Mouse (Mus musculus): Measurements from ENCODE around the gene Disp1.

Gene Disp1

DNA sequence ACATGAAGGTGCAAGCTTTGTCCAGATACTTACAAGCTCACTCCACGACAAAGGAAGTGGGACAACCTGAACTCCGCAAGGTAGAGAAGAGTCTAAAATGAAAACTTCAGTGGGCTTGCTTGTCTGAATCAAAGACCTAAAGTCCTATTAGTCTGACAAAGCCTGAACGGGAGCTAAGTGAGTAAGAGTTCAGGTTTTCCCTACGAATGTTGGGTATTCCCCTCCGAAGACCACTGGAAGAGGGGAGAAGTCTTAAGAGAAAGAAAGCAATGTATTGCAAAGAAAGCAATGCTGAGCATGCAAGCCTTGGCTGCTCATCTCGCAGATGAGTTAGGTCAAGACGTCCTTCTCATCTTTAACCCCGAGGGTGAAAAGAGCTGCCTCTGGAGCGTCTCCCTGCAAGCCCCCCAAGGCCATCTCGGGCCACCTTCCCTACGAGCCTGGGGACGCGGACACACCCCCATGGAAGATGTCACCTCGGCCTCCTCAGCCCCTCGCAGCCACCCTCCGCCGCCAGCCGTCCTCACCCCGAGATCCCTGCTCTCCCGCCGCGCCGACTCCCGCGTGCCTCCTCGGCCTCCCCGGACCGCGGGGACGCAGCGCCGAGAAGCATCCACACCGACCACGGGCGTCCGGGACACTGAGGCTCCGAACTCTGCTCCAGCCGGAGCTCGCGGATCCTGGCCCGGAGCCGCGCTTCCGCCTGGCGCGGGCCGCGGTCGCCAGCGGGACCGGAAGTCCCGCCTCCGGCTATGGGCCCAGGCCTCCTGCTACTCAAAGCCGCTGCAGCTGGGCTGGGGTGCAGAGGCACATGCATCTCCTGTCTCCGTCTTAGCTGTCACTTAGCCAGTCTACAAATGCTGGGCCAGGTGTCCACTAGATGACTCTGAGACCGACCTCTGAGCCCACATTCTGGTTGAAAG, at the start of gene Disp1:
Gene Disp1 (minus strand): TSS at position 727 of the 923 bp plus-strand sequence.
- peak; percentile 59; the same call in 1 of the 2 replicates for ATAC-seq (ENCODE audit: insufficient number of reproducible peaks, low FRiP score, low TSS enrichment)

DNA sequence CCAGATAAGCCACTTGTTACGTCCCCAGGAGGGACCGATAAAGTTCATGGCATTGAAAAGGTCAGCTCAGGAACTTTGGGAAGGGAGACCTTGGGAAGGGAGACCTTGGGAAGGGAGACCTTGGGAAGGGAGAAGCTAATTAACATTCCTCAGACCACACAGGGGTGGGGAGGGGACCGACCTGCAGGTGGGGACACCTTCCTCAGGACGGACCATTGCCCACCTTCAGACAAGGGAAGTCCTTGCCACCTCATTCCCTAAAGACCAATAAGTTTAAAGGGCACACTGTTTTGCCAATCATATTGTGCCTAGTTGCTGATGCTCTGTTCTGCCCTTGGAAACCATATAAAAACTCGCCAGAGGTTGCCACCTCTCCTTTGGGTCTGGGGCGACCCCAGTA, 46.3 kb upstream of the Disp1 start:
- no peak for ATAC-seq (ENCODE audit: insufficient number of reproducible peaks, low FRiP score, low TSS enrichment)

DNA sequence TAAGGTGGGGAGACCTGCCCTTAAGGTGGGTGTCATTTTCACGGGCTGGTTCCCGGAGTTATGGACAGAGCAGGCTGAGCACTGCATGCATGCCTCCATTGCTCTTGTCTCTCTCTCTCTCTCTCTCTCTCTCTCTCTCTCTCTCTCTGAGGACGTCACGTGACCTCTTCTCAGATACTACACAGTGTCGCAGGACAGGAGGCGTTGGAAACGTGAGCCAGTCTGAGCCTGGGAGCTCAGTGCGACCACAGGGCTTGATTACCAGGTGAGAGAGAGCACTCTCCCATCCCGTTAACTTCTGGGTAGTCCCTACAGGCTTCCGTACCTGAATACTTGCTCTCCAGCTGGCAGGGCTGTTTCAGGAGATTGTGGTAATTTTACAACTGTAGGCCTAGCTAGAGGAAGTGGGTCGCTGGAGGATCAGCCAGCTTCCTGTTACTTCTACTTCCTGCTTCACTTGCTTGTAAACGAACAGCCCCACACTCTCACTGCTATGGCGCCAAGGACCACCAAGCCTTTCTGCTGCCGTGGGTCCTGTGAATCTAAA, 44.7 kb upstream of the Disp1 start:
- no peak for ATAC-seq (ENCODE audit: insufficient number of reproducible peaks, low FRiP score, low TSS enrichment)

DNA sequence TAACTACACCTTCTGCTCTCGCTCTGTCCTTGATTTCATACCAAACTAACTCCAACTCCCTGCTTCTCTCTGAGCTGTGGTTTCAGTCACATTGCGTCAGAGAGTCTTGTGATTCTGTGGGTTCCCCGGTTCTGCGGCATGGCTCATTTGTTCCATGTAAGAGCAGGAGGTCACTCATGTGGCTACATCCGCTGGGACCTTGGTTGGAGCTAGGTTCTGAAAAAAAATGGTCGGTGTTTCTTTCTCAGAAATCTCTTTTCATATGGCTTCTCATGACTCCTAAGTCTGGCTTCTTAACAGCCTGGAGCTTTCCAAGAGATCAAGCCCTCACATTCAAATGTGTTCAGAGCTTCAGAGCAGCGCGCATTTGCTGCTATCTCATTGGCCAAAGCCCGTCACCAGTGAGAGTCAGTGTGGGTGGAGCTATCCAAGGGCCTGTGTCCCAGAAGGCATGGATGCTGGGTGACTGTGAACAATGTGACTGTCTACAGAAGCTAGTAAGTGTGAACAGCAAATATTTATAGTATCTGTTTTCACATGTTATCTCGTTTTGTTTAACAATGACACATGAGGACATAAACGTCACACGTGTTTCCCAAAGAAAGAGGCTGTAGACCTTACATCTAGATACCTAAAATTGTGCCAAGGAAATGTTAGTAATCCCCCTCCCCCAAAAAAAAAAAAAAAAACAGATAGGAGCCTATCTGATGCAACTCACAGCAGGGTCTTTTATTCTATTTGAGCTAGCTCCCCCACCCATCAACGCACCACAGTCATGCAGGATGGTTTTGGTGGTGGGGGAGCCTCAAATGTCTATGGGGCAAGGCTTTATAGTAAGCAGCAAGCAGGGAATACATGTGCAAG, 43.1 kb upstream of the Disp1 start:
- no peak for ATAC-seq (ENCODE audit: insufficient number of reproducible peaks, low FRiP score, low TSS enrichment)

DNA sequence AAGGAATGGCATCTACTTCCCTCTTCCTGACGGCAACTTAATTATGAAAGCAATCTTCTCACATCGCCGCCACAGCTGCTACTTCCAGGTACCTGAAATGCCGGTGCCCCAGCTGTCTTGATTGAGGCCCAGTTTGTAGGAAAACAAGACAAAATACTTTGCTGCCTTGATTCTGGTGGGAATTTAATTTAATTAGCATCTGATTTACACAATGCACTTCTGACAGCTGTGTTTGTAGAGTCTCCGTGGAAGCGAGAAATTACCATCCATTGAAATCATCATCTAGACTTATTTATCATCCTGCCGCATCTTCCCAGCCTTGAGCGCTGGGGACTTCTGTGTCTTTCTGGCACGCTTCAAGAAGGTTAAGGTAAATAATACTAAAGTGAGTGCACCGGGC, 31.3 kb upstream of the Disp1 start:
- ATAC-seq (ENCODE audit: insufficient number of reproducible peaks, low FRiP score, low TSS enrichment): no peak

DNA sequence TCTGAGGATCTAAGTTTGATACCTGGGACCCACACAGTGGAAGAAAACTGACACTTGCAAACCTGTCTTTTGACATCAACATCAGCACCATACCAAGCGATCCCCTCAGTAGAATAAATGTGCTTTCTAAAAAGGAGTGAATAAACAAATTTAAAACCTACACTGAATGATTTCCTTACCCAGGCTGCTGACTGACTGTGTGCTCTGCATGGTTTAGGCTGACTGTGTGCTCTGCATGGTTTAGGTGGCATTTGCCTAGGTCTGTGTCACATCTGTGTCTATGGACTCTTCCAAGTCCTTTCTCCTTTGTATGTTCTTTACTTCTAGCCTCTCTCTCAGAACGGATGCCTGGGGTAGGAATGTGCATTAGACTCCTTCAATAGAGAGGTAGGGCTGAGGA, 30.5 kb upstream of the Disp1 start:
- no peak for ATAC-seq (ENCODE audit: insufficient number of reproducible peaks, low FRiP score, low TSS enrichment)

DNA sequence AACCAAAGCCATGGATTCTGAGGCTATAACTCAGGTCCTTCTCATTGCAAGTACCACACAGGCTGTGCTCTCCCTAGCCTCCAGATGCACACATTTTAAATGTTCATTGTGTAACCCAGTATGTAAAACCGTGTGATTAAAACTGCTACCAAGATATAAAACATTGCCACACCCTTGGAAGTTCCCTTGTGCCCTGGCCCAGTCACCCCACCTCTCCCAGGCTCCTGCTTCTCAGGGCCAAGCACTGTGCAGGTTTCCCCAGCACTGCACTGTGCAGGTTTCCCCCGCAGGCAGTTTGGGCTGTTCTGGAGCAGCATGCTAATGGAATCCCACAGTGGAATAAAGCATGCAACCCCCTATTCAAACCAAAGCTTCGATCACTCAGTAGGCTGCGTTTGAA, 29.3 kb upstream of the Disp1 start:
- no peak for ATAC-seq (ENCODE audit: insufficient number of reproducible peaks, low FRiP score, low TSS enrichment)

DNA sequence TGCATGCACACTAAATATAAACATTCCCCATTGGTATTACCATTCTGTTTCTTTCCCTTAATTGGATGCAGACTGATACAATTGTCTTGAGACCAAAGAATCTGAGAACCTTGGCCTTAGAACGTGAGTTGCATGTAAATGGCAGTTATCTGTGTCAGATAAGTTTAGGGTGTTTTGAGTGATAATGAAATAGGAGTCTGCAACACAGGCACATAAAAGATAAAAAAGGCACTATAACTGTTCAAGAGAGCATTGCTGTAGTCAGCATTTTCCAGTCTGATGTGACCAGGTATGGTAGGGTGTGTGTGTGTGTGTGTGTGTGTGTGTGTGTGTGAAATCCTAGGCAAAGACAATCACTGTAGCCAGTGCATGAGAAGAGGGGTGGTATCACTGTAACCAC, 26.8 kb upstream of the Disp1 start:
- no peak for ATAC-seq (ENCODE audit: insufficient number of reproducible peaks, low FRiP score, low TSS enrichment)

DNA sequence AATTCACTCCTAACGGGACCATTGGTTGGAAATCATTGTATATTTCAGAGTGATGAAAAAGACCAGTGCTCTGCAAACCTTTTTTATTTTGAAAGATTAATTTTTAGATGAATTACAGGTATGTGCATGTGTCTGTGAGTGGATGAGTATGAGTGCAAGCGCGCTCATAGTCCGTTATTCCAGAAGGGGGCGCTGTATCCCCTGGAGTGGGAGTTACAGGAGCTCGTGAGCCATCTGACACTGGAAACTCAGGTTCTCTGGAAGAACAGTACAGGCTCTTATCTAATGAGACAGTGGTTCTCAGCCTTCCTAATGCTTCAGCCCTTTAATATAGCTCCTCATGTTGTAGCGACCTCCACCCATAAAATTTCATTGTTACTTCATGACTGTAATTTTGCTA, 22.0 kb upstream of the Disp1 start:
- no peak for ATAC-seq (ENCODE audit: insufficient number of reproducible peaks, low FRiP score, low TSS enrichment)

DNA sequence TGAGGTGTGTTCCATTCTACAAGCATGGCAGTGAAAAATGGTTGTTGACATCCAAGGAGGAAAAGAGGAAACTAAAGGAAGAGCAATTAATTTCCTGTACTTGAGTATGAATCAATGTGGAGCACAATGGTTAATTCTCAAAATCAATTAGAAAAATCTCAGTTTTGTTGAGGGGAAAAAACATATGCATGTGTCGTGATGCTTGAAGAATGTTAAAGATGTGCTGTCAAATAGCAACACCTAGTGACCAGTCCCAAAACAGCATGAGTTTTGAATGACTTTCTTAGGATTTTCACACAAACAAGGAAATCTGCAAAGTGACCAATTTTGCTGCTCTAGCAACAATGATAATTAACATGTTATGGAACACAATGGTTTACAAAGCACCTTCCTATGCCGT, 16.6 kb upstream of the Disp1 start:
- no peak for ATAC-seq (ENCODE audit: insufficient number of reproducible peaks, low FRiP score, low TSS enrichment)

DNA sequence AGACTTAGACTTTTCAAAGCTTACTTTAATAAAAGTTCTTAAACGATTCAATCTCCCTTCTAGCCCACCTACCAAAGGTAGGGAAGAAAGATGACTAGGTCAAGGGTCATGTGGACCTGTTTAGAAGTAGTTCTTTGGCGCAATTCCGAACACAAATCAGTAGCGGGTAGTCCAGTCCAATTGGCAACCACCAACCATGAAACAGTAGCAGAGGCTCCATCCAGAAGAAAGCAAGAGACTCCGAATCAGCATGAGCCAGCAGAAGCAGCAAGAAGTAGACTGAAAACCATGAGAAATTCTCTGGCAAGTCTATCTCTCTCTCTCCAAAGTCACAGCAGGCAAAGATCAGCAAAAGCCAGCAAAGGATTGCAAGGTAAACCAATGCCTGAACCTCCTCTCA, 15.1 kb upstream of the Disp1 start:
- no peak for ATAC-seq (ENCODE audit: insufficient number of reproducible peaks, low FRiP score, low TSS enrichment)

DNA sequence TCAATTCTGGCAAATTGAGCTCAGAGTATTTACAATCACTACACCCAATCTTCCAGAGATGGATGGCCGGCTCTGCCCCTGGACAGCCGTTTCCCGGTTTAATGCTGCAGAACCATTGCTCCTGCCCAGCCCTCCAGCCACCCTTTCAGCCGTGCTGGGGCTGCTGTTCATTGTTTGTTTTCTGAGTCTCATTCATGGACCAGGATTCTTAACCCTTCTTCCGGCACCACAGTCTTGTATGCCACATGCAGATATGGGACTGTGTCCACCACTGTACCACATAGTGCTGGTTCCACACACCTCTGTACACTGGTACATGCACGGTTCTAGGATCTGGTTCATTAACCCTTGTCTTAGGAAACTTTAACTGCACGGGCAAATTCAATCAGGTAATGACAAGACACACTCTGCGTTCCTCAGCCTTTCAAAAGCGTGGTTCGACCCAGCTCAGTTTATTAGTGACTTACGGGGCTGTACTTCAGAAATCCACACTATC, 12.4 kb upstream of the Disp1 start:
- no peak for ATAC-seq (ENCODE audit: insufficient number of reproducible peaks, low FRiP score, low TSS enrichment)

DNA sequence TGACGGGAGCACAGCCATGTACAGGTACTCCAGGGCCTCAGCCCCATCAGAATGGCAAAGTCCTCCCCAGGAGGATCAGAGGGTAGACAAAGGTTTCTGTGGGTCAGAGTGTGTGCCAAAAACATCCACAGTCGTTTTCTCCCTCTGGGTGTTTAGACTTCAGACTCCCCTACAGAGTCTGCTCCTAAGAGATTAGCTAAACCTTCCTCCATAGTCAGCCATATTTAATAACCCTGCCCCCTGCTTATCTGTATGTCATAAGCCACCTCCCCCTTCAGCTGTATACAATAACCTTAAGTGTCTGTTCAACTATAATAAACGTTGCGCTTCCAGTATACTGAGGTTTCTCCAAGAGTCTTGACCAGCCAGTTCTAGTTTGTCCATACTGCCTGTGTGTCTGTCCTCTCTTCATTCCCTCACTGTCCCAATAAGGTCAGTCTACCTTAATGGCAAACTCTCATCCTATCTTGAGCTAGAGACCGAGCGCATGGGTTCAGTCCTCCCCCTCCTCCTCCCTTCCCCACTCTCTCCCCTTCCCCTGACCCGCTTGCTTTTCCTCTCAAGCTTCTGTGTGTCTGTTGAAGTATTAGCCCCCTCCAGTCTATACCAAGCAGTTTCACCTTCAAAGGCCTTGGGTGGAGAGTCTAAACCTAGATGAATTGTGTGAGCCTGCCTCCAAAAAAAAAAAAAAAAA, 11.8 kb upstream of the Disp1 start:
- no peak for ATAC-seq (ENCODE audit: insufficient number of reproducible peaks, low FRiP score, low TSS enrichment)

DNA sequence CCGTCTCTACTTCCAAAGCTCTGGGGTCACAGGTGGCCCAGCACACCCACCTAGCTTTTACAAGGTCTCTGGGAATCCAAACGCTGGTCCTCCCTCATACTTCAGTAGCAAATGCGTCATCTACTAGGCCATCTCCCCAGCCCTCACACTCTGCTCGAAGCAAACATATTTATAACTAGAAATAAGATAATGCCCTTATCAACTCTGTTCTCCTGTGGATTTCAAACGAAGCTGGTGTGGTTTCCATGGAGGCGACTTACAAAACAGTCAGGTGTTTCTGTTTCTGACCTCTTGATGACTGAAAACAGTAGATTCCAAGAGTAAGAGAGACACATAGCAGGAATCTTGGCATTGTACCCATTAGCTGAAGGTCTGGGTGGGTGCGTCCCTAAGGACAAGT, 6.1 kb upstream of the Disp1 start:
- no peak for ATAC-seq (ENCODE audit: insufficient number of reproducible peaks, low FRiP score, low TSS enrichment)

DNA sequence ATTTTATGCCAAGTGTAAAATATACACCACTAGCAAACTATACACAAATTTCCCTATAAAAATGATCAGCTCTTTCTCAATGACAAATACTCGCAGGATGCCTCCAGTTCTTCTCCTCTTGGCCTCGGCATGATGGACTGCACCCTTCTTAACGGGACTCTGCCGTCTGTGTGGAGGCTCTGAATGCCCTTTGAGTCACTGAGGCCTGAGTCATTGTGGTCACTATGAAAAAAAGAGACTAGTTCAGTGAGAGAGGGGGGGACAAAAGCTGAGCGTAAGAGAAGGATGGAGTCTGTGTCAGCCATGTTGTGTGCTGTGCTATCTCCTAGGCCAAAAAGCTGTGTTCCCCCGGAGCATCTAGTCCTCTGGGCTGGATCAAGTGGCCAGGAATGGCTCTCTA, 2.3 kb downstream of the Disp1 start:
- no peak for ATAC-seq (ENCODE audit: insufficient number of reproducible peaks, low FRiP score, low TSS enrichment)

DNA sequence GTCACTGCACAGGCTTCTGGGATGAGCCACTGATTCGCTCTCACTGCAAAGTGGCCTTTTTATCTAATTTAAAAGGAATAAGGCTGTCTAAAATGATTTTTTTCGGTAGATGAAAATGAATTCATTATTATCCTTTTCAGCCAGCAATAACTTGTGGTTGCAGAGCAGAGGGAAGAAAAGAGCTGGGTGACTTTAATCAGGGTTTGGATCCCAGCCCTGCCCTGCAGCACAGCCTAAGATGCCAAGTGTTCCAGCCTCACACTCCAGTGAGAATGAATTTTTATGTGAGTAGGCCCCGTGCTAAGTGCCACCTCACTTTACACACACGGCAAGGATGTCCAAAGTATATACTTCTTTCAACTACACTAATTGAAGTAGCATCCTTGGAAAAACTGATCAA, 4.6 kb downstream of the Disp1 start:
- ATAC-seq (ENCODE audit: insufficient number of reproducible peaks, low FRiP score, low TSS enrichment): no peak

DNA sequence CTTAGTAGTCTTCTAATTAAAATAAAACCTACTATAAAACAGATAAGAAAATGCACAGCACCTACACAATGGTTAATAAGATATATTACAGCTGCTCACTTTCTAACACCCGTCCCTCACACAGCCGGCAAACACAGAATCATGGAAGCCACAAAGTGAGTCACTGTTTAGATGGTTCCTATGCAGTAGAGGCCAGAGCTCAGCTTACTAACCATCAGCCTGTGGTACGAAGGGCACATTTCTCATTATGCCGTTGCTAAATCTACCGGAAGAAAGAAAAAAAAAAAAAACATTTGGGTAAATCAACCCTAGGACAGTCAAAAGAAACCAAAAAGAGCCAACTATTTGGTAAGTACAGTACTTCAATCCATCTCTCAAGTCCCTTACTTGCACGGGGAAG, 5.6 kb downstream of the Disp1 start:
- no peak for ATAC-seq (ENCODE audit: insufficient number of reproducible peaks, low FRiP score, low TSS enrichment)

DNA sequence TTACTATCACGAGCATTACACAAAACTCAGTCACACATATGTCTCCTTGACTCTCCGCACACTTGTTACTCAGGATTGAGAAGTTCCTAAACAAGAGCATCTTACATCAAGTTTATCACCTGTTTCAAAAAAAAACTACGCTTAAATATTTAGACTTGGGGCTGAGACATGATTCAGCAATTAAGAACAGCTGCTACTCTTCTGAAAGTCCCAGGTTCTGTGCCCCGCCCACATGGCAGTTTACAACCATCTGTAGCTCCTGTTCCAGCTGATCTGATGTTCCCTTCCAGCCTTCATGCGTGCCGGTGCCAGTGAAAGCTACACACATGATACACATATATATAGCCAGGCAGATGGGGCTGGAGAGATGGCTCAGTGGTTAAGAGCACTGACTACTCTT, 7.5 kb downstream of the Disp1 start:
- ATAC-seq (ENCODE audit: insufficient number of reproducible peaks, low FRiP score, low TSS enrichment): no peak

DNA sequence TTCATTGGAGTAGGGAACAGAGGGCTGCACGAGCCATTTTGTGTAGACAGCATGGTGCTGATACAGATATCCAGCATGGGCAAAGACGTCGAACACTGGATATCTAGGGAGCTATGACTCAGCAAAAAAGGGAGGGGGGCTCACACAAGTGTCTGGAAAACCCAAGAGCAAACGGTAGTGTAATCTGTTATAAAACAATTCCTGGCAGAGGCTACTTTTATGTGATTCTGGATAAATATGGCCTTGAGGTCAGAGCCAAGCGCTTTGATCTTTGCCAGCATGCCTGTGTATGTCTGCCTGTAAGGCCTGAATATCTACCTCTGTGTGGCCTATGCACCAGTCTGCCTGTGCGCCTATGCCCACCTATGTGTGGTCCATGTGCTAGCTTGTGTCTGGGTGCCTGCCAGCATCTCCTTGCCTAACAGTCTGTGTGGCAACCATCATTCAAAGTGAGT, 8.5 kb downstream of the Disp1 start:
- no peak for ATAC-seq (ENCODE audit: insufficient number of reproducible peaks, low FRiP score, low TSS enrichment)

DNA sequence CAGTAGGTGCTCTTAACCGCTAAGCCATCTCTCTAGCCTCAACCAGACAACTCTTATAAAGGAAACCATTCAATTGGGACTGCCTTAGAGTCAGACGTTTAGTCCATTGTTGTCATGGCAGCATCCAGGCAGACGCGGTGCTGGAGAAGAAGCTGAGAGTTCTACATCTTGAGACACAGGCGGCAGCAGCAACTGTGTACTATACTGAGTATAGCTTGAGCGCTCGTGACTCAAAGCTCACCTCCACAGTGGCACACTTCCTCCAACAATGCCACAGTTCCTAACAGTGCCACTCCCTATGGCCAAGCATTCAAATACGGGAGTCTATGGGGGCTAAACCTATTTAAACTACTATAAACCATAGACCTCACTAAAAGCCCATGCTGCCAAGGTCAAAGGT, 11.2 kb downstream of the Disp1 start:
- ATAC-seq (ENCODE audit: insufficient number of reproducible peaks, low FRiP score, low TSS enrichment): no peak
